Comparison of ENCODE assay signal across 18 mouse cellular contexts in genomic region chr8:91714733-91715132, GRCm38 (mm10).
DNase-seq lines count a peak whose midpoint lies in the region; ATAC-seq and TF ChIP-seq lines count a peak whose summit lies in the region.
"Had no signal": no experiment of that assay in that cellular context is flagged by ENCODE, and none has a peak within 500 bp of the region (broad histone marks: within the 10 kb centered on the region; RNA-seq: fewer than 3 reads in every experiment).

No protein-coding gene starts in this region.

- H3K9ac ChIP-seq in kidney, embryonic 14.5 days (ENCODE audit: low read depth, low read length), result no peak overlapping the region
- no peak overlapping the region for H3K9ac ChIP-seq in midbrain, postnatal 0 days (replicated peaks; ENCODE audit: low read length, poor library complexity, severe bottlenecking)
- H3K9ac ChIP-seq: embryonic facial prominence, embryonic 13.5 days; forebrain, embryonic 12.5 days; limb, embryonic 13.5 days had no signal

- TF ChIP-seq CTCF in midbrain, postnatal 0 days (IDR thresholded peaks at IDR 0.05), result no peak

- H3K27me3 ChIP-seq in kidney, embryonic 14.5 days (ENCODE audit: control insufficient read depth, insufficient read depth, low read length), result peaks cover 12% of the 10 kb centered on the region; the same call in 1 of the 2 replicates
- H3K27me3 ChIP-seq in midbrain, embryonic 10.5 days (ENCODE audit: low read depth, poor library complexity, severe bottlenecking), result peaks cover 74% of the 10 kb centered on the region
- H3K27me3 ChIP-seq in midbrain, postnatal 0 days (ENCODE audit: insufficient read depth, low read length), result no peaks in the 10 kb centered on the region

- no peak overlapping the region for H3K27ac ChIP-seq in kidney, embryonic 14.5 days (ENCODE audit: low read depth, low read length)
- peak overlapping the region; percentile 85; the same call in 1 of the 2 replicates for H3K27ac ChIP-seq in midbrain, embryonic 10.5 days (replicated peaks)
- H3K27ac ChIP-seq in midbrain, postnatal 0 days (ENCODE audit: low read depth, low read length), result no peak overlapping the region
- H3K27ac ChIP-seq: embryonic facial prominence, embryonic 13.5 days; forebrain, embryonic 12.5 days; kidney, postnatal 0 days; limb, embryonic 13.5 days; macrophage had no signal

- H3K4me3 ChIP-seq in kidney, embryonic 14.5 days (ENCODE audit: low read length), result no peak overlapping the region
- H3K4me3 ChIP-seq in midbrain, embryonic 10.5 days, result no peak overlapping the region
- H3K4me3 ChIP-seq in midbrain, postnatal 0 days (ENCODE audit: low read depth, low read length), result no peak overlapping the region
- H3K4me3 ChIP-seq: embryonic facial prominence, embryonic 13.5 days; forebrain, embryonic 12.5 days; limb, embryonic 13.5 days; myocyte had no signal

- H3K36me3 ChIP-seq in kidney, embryonic 14.5 days (ENCODE audit: control insufficient read depth, insufficient read depth, low read length), result no peaks in the 10 kb centered on the region
- no peaks in the 10 kb centered on the region for H3K36me3 ChIP-seq in midbrain, embryonic 10.5 days
- no peaks in the 10 kb centered on the region for H3K36me3 ChIP-seq in midbrain, postnatal 0 days (ENCODE audit: insufficient read depth, low read length)
- H3K36me3 ChIP-seq: embryonic facial prominence, embryonic 13.5 days; forebrain, embryonic 12.5 days; limb, embryonic 13.5 days had no signal

- H3K4me1 ChIP-seq in kidney, embryonic 14.5 days (ENCODE audit: control insufficient read depth, insufficient read depth, low read length), result peaks cover 20% of the 10 kb centered on the region; the same call in 1 of the 2 replicates
- H3K4me1 ChIP-seq in midbrain, embryonic 10.5 days, result peaks cover 64% of the 10 kb centered on the region
- H3K4me1 ChIP-seq in midbrain, postnatal 0 days (ENCODE audit: insufficient read depth, low read length), result peaks cover 10% of the 10 kb centered on the region

- 87% methylated on average over 7 of the region's 7 CpGs for whole genome bisulfite sequencing in kidney, embryonic 14.5 days
- WGBS in midbrain, embryonic 10.5 days, result 94% methylated on average over 7 of the region's 7 CpGs
- 93% methylated on average over 7 of the region's 7 CpGs for WGBS in midbrain, postnatal 0 days

- DNase-seq in adrenal gland, postnatal 14 days, result peak; percentile 18
- DNase-seq in adrenal gland, postnatal 4 days (ENCODE audit: low spot score in 2 of 2), result no peak
- DNase-seq in kidney, adult 11 months, result peak; percentile 52
- no peak for DNase-seq in midbrain, embryonic 10.5 days (ENCODE audit: low spot score)
- no peak for DNase-seq in midbrain, postnatal 0 days (ENCODE audit: low spot score)
- DNase-seq in lung, postnatal 36 days, result peak; percentile 26
- no peak for DNase-seq in gastrocnemius, postnatal 36 days
- DNase-seq: adrenal gland, postnatal 36 days; cerebellum, postnatal 25 days; layer of hippocampus, postnatal 36 days; thymus, adult 18-20 months had no signal

- no peak overlapping the region for H3K4me2 ChIP-seq in kidney, embryonic 14.5 days (replicated peaks; ENCODE audit: low read depth, low read length)
- H3K4me2 ChIP-seq in midbrain, postnatal 0 days (ENCODE audit: low read depth, low read length, poor library complexity, severe bottlenecking), result no peak overlapping the region
- H3K4me2 ChIP-seq: forebrain, embryonic 12.5 days; limb, embryonic 13.5 days had no signal

- H3K9me3 ChIP-seq in kidney, embryonic 14.5 days (ENCODE audit: control insufficient read depth, low read length), result no peaks in the 10 kb centered on the region
- H3K9me3 ChIP-seq in midbrain, embryonic 10.5 days (replicated peaks), result no peaks in the 10 kb centered on the region
- H3K9me3 ChIP-seq in midbrain, postnatal 0 days (ENCODE audit: low read length), result no peaks in the 10 kb centered on the region
- H3K9me3 ChIP-seq: embryonic facial prominence, embryonic 13.5 days; forebrain, embryonic 12.5 days; limb, embryonic 13.5 days had no signal

- intact Hi-C loops in gastrocnemius, postnatal 36 days (cut with DNase I), result no loop called here

- no peak for ATAC-seq in kidney, embryonic 14.5 days (ENCODE audit: low FRiP score, low TSS enrichment)
- no peak for ATAC-seq in midbrain, postnatal 0 days (ENCODE audit: low FRiP score)

Comparison
In these comparisons a context has a peak if more than half of its experiments do, and no peak if none do; other contexts are left out.
1. DNase-seq: peak in adrenal gland, postnatal 14 days (single experiment), kidney, adult 11 months (single experiment) and lung, postnatal 36 days (single experiment); none in adrenal gland, postnatal 4 days (0 of 2), midbrain, embryonic 10.5 days (single experiment), midbrain, postnatal 0 days (single experiment) and gastrocnemius, postnatal 36 days (0 of 2).